Mouse (Mus musculus): ENCODE results near the gene Fry. TPM values are rescaled to one million over a fixed set of nuclear protein-coding genes. Genes with fewer than 3 reads are reported as not detected.

Gene Fry
- 14.3 and 22.4 TPM in 2 replicates for polyA plus RNA-seq (2014; fragmentation: Nextera tagmentation; extraction: Ambion mirVana)

GRCm38 (mm10) chr5:150118455-150119241 is at the start of gene Fry:
TSS of gene Fry (plus strand) at chr5:150118645.
- DNase-seq (ENCODE audit: low spot score) (peak; percentile 91), ATAC-seq (ENCODE audit: low FRiP score) (peak; percentile 97)
- H3K4me1 ChIP-seq (replicated peaks; ENCODE audit: control insufficient read depth, insufficient read depth, low read length) = no peaks in the 10 kb centered on the region
- under 1% methylated on average over 60 of the region's 68 CpGs for WGBS
- peak within 1 kb of the TSS; percentile 57 for H3K9ac ChIP-seq (ENCODE audit: low read depth, low read length)
- no peaks in the 10 kb centered on the region for H3K36me3 ChIP-seq (ENCODE audit: control insufficient read depth, insufficient read depth, low read length)
- no peaks in the 10 kb centered on the region for H3K9me3 ChIP-seq (ENCODE audit: control insufficient read depth, low read length)
- H3K27me3 ChIP-seq (ENCODE audit: control insufficient read depth, insufficient read depth, low read length) = no peaks in the 10 kb centered on the region
- H3K27ac ChIP-seq (ENCODE audit: low read depth, low read length) = peak within 1 kb of the TSS; percentile 65
- peak within 1 kb of the TSS; percentile 60 for H3K4me2 ChIP-seq (replicated peaks; ENCODE audit: low read depth, low read length)
- H3K4me3 ChIP-seq (ENCODE audit: low read depth, low read length) = peak within 1 kb of the TSS; percentile 67

DNA sequence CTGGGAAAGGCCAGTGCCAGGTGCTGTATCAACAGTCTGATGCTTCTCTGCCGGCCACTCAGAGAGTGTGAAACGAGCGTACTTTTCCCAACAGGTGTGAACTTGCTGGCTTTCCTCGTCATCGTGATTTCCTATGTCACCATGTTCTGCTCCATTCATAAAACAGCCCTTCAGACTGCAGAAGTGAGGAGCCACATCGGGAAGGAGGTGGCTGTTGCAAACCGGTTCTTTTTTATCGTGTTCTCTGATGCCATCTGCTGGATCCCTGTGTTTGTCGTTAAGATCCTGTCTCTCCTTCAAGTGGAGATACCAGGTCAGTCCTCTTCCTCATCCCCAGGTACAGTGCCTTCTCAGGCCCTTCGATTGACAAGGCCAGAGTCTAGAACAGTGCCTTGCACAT is 48.4 kb upstream of the Fry start:
- Histone ChIP-seq H3K4me3 (ENCODE audit: low read depth, low read length) (no peak overlapping the region), H3K27ac (ENCODE audit: low read depth, low read length) (no peak overlapping the region), H3K27me3 (ENCODE audit: control insufficient read depth, insufficient read depth, low read length) (no peaks in the 10 kb centered on the region), H3K4me2 (replicated peaks; ENCODE audit: low read depth, low read length) (no peak overlapping the region), H3K4me1 (replicated peaks; ENCODE audit: control insufficient read depth, insufficient read depth, low read length) (no peaks in the 10 kb centered on the region), H3K36me3 (ENCODE audit: control insufficient read depth, insufficient read depth, low read length) (no peaks in the 10 kb centered on the region), H3K9ac (ENCODE audit: low read depth, low read length) (no peak overlapping the region), H3K9me3 (ENCODE audit: control insufficient read depth, low read length) (no peaks in the 10 kb centered on the region)
- ATAC-seq (ENCODE audit: low FRiP score) (no peak), DNase-seq (ENCODE audit: low spot score) (peak; percentile 18)
- WGBS = 22% methylated on average over 10 of the region's 10 CpGs

GRCm38 (mm10) chr5:150071738-150072137 is 46.7 kb upstream of the Fry start:
- DNase-seq (ENCODE audit: low spot score) = no peak

GRCm38 (mm10) chr5:150079866-150080797 is 38.3 kb upstream of the Fry start:
- Histone ChIP-seq H3K9me3 (ENCODE audit: control insufficient read depth, low read length) (no peaks in the 10 kb centered on the region), H3K9ac (ENCODE audit: low read depth, low read length) (0 out of 2 replicates have a peak overlapping the region, but pooled peaks have one; percentile 23), H3K4me3 (ENCODE audit: low read depth, low read length) (no peak overlapping the region), H3K36me3 (ENCODE audit: control insufficient read depth, insufficient read depth, low read length) (no peaks in the 10 kb centered on the region), H3K4me2 (replicated peaks; ENCODE audit: low read depth, low read length) (0 out of 2 replicates have a peak overlapping the region, but pooled peaks have one; percentile 28), H3K27me3 (ENCODE audit: control insufficient read depth, insufficient read depth, low read length) (no peaks in the 10 kb centered on the region), H3K27ac (ENCODE audit: low read depth, low read length) (no peak overlapping the region), H3K4me1 (replicated peaks; ENCODE audit: control insufficient read depth, insufficient read depth, low read length) (0 out of 2 replicates have a peak, but pooled peaks cover 4% of the 10 kb centered on the region)
- WGBS = 21% methylated on average over 12 of the region's 12 CpGs
- ATAC-seq (ENCODE audit: low FRiP score) (peak; percentile 92), DNase-seq (ENCODE audit: low spot score) (peak; percentile 75)

More at GRCm38 (mm10) chr5:150071738-150072137, 46.7 kb upstream of the Fry start:
- H3K4me1 ChIP-seq (replicated peaks; ENCODE audit: control insufficient read depth, insufficient read depth, low read length) = no peaks in the 10 kb centered on the region
- H3K9ac ChIP-seq (ENCODE audit: low read depth, low read length) = no peak overlapping the region
- no peaks in the 10 kb centered on the region for H3K36me3 ChIP-seq (ENCODE audit: control insufficient read depth, insufficient read depth, low read length)
- H3K27me3 ChIP-seq (ENCODE audit: control insufficient read depth, insufficient read depth, low read length) = no peaks in the 10 kb centered on the region
- ATAC-seq (ENCODE audit: low FRiP score) = no peak
- H3K4me2 ChIP-seq (replicated peaks; ENCODE audit: low read depth, low read length) = no peak overlapping the region
- H3K27ac ChIP-seq (ENCODE audit: low read depth, low read length) = no peak overlapping the region
- H3K9me3 ChIP-seq (ENCODE audit: control insufficient read depth, low read length) = no peaks in the 10 kb centered on the region
- no peak overlapping the region for H3K4me3 ChIP-seq (ENCODE audit: low read depth, low read length)

GRCm38 (mm10) chr5:150082696-150083095 is 35.7 kb upstream of the Fry start:
- ATAC-seq (ENCODE audit: low FRiP score) (no peak), DNase-seq (ENCODE audit: low spot score) (no peak)
- no peak overlapping the region for H3K9ac ChIP-seq (ENCODE audit: low read depth, low read length)
- no peak overlapping the region for H3K4me2 ChIP-seq (replicated peaks; ENCODE audit: low read depth, low read length)
- H3K27me3 ChIP-seq (ENCODE audit: control insufficient read depth, insufficient read depth, low read length) = no peaks in the 10 kb centered on the region
- H3K4me1 ChIP-seq (replicated peaks; ENCODE audit: control insufficient read depth, insufficient read depth, low read length) = 0 out of 2 replicates have a peak, but pooled peaks cover 4% of the 10 kb centered on the region
- no peaks in the 10 kb centered on the region for H3K9me3 ChIP-seq (ENCODE audit: control insufficient read depth, low read length)
- H3K36me3 ChIP-seq (ENCODE audit: control insufficient read depth, insufficient read depth, low read length) = no peaks in the 10 kb centered on the region
- WGBS = 91% methylated on average over 14 of the region's 14 CpGs
- H3K27ac ChIP-seq (ENCODE audit: low read depth, low read length) = no peak overlapping the region
- no peak overlapping the region for H3K4me3 ChIP-seq (ENCODE audit: low read depth, low read length)

- no peaks in the 10 kb centered on the region for H3K9me3 ChIP-seq (ENCODE audit: control insufficient read depth, low read length)
- H3K4me2 ChIP-seq (replicated peaks; ENCODE audit: low read depth, low read length) = no peak overlapping the region
- H3K4me3 ChIP-seq (ENCODE audit: low read depth, low read length) = no peak overlapping the region
- H3K4me1 ChIP-seq (replicated peaks; ENCODE audit: control insufficient read depth, insufficient read depth, low read length) = 0 out of 2 replicates have a peak, but pooled peaks cover 4% of the 10 kb centered on the region
- H3K27me3 ChIP-seq (ENCODE audit: control insufficient read depth, insufficient read depth, low read length) = no peaks in the 10 kb centered on the region
- no peak for DNase-seq (ENCODE audit: low spot score)
- WGBS = 66% methylated on average over 5 of the region's 5 CpGs
- H3K27ac ChIP-seq (ENCODE audit: low read depth, low read length) = no peak overlapping the region
- H3K36me3 ChIP-seq (ENCODE audit: control insufficient read depth, insufficient read depth, low read length) = no peaks in the 10 kb centered on the region
- no peak for ATAC-seq (ENCODE audit: low FRiP score)
- H3K9ac ChIP-seq (ENCODE audit: low read depth, low read length) = no peak overlapping the region
Measured at GRCm38 (mm10) chr5:150083190-150083589, 35.3 kb upstream of the Fry start.

GRCm38 (mm10) chr5:150097620-150098019 is 20.8 kb upstream of the Fry start:
- no peaks in the 10 kb centered on the region for H3K27me3 ChIP-seq (ENCODE audit: control insufficient read depth, insufficient read depth, low read length)
- no peak overlapping the region for H3K9ac ChIP-seq (ENCODE audit: low read depth, low read length)
- H3K4me1 ChIP-seq (replicated peaks; ENCODE audit: control insufficient read depth, insufficient read depth, low read length) = no peaks in the 10 kb centered on the region
- ATAC-seq (ENCODE audit: low FRiP score) (peak; percentile 40; the same call in 1 of the 2 replicates), DNase-seq (ENCODE audit: low spot score) (peak; percentile 71)
- H3K4me2 ChIP-seq (replicated peaks; ENCODE audit: low read depth, low read length) = no peak overlapping the region
- no peak overlapping the region for H3K4me3 ChIP-seq (ENCODE audit: low read depth, low read length)
- WGBS = 13% methylated on average over 6 of the region's 6 CpGs
- no peaks in the 10 kb centered on the region for H3K36me3 ChIP-seq (ENCODE audit: control insufficient read depth, insufficient read depth, low read length)
- H3K9me3 ChIP-seq (ENCODE audit: control insufficient read depth, low read length) = no peaks in the 10 kb centered on the region
- no peak overlapping the region for H3K27ac ChIP-seq (ENCODE audit: low read depth, low read length)

GRCm38 (mm10) chr5:150098754-150099153 is 19.7 kb upstream of the Fry start:
- H3K9me3 ChIP-seq (ENCODE audit: control insufficient read depth, low read length) = no peaks in the 10 kb centered on the region
- no peaks in the 10 kb centered on the region for H3K4me1 ChIP-seq (replicated peaks; ENCODE audit: control insufficient read depth, insufficient read depth, low read length)
- no peak for ATAC-seq (ENCODE audit: low FRiP score)
- H3K4me2 ChIP-seq (replicated peaks; ENCODE audit: low read depth, low read length) = no peak overlapping the region
- H3K36me3 ChIP-seq (ENCODE audit: control insufficient read depth, insufficient read depth, low read length) = no peaks in the 10 kb centered on the region
- 92% methylated on average over 12 of the region's 12 CpGs for WGBS
- no peaks in the 10 kb centered on the region for H3K27me3 ChIP-seq (ENCODE audit: control insufficient read depth, insufficient read depth, low read length)
- H3K4me3 ChIP-seq (ENCODE audit: low read depth, low read length) = no peak overlapping the region
- no peak overlapping the region for H3K9ac ChIP-seq (ENCODE audit: low read depth, low read length)
- no peak for DNase-seq (ENCODE audit: low spot score)
- no peak overlapping the region for H3K27ac ChIP-seq (ENCODE audit: low read depth, low read length)
